Mouse (Mus musculus) kidney, adult 10 weeks (tissue): ENCODE data around the gene Actg1. TPM values are rescaled to one million over a fixed set of nuclear protein-coding genes. Genes with fewer than 3 reads are reported as not detected.

ENCODE experiments used
- polyA plus RNA-seq: library from polyadenylated mRNA; stranded (reverse); fragments of 350-450 nt; fragmentation: Illumina TruSeq; extraction: RNeasy Lipid Tissue Mini Kit (QIAGEN cat#74804); gene quantifications from one replicate; pipeline ENCODE4 v1.2.3, GENCODE M21; 2014; ENCODE audit warnings: low read depth, low replicate concordance

The Actg1 gene
- polyA plus RNA-seq: 656 TPM

DNA sequence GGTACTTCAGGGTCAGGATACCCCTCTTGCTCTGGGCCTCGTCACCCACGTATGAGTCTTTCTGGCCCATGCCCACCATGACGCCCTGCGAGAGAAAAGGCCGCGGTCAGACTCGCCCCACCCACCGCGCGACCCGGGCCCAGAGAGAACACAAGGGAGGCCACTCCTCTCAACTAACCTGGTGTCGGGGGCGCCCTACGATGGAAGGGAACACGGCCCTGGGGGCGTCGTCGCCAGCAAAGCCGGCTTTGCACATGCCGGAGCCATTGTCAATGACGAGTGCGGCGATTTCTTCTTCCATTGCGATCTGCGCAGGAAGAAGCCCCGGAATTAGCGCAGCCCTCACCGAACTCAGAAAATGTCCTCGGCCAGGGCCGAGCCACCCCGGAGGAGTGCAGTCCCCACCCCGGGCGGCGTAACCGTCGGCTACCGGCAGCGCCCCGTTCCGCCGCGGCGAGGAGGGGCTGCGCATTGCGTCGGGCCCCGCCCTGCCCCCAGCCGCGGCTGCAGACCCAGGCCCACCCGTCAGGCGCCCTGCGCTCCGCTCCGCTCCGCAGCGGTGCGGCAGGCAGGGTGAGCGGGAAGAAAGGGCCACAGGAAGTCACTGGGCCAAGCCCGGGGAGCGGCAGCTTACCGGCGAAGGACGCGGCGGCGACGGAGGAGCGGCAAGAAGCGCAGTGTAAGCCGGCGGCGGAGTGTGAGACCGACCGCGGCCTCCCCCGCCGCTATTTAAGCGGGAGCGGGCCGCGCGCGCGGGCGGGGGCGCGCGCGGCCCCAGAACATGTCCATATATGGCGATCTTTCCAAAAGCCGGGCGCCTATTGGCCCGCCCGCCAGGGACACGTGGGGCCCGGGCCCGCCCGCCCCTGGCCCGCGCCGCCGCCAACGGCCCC is at the start of gene Actg1:
Gene Actg1, minus strand, starts transcription at position 752 of the 893 bp plus-strand sequence.

DNA sequence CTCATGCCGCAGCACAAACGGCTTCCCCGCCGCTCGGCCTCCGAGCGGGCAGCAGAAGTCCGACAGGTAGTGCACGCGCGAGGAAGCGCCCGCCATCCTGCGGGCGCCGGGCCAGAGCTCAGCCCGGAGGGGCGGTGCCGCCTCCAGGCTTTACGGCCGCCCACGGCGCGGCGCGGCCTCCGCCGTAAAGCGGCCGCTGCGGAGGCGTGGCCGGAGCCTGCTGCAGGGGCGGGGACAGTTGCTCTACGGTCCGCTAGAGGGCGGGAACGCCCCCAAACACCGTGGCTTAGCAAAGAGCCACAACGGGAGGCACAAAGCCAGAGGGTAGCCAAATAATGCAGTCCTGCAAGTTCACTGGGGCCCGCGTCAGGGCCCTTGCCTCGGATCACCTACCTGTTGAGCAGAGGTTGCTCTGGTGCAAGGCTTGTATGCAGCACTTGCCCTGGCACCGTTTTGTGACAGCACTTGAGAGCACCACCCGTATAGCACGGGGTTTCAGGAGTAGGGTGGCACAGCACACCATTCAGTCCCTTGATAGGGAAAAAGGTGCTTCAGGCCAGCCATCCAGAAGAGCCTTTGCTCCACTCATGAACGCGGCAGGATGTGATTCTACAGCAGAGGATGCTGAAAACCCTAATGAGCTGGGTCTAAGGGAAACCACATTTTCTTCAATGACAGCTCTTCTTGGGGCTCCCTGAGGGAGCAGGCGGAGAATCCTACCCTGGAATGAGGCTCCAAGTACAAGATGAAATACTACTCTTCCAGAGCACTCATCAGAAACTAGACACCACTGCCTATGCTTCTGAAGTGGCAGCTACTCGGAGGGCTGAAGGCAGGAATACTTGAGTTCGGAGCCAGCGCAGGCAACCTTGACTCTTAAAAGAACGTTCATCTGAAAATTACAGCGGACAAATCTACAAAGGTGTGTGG is 30.5 kb upstream of the Actg1 start, which contains the start of gene Faap100:
Gene Faap100, minus strand, starts transcription at position 154 of the 930 bp plus-strand sequence.

DNA sequence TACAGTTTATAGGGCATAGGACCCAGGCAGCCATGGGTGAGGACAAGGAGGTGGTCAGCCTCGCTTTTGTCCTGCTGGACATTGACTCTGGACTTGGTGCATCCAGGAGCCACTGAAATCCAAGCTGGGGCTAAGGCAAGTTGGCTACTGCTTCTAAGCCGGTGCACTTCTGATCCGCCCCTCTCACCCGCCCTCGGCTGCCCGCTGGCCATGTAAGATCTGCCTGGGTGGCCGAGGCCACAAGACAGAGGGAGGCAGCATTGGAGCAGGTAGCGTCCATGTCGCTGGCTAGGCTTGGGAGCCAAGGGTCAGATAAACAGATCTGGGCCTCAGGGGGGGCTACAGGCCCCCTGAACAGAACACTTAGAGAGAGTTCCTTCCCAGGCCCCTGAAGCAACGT is 13.0 kb upstream of the Actg1 start, which contains the start of gene Fscn2:
Gene Fscn2, plus strand, starts transcription at position 240 of the 400 bp plus-strand sequence.

Other genes starting within 250 kb of the Actg1 start
- 0.32 TPM for gene Tepsin, start 249.8 kb downstream of the Actg1 start, polyA plus RNA-seq
- 2.0 TPM for gene Ndufaf8, start 249.6 kb downstream of the Actg1 start, polyA plus RNA-seq
- 1.7 TPM for gene Slc38a10, start 197.2 kb downstream of the Actg1 start, polyA plus RNA-seq
- 1.1 TPM for gene Bahcc1, start 115.6 kb downstream of the Actg1 start, polyA plus RNA-seq
- gene Fscn2, start 13.0 kb upstream of the Actg1 start, polyA plus RNA-seq: not detected
- not detected for gene Faap100, start 30.2 kb upstream of the Actg1 start, polyA plus RNA-seq
- 13.1 TPM for gene Nploc4, start 89.2 kb upstream of the Actg1 start, polyA plus RNA-seq
- not detected for gene Tspan10, start 94.1 kb upstream of the Actg1 start, polyA plus RNA-seq
- gene Pde6g, start 105.0 kb upstream of the Actg1 start, polyA plus RNA-seq: not detected
- gene Oxld1, start 109.5 kb upstream of the Actg1 start, polyA plus RNA-seq: not detected
- 12.8 TPM for gene Ccdc137, start 109.6 kb upstream of the Actg1 start, polyA plus RNA-seq
- gene Arl16, start 119.1 kb upstream of the Actg1 start, polyA plus RNA-seq: 9.9 TPM
- gene Mrpl12, start 136.1 kb upstream of the Actg1 start, polyA plus RNA-seq: 6.1 TPM
- gene Slc25a10, start 143.3 kb upstream of the Actg1 start, polyA plus RNA-seq: 2.5 TPM
- 2.3 TPM for gene Gcgr, start 182.2 kb upstream of the Actg1 start, polyA plus RNA-seq
- 0.89 TPM for gene Mcrip1, start 201.2 kb upstream of the Actg1 start, polyA plus RNA-seq
- gene Ppp1r27, start 202.6 kb upstream of the Actg1 start, polyA plus RNA-seq: not detected
- 238 TPM for gene P4hb, start 224.7 kb upstream of the Actg1 start, polyA plus RNA-seq
- gene Arhgdia, start 233.1 kb upstream of the Actg1 start, polyA plus RNA-seq: 20.6 TPM
- 11.9 TPM for gene Alyref, start 249.8 kb upstream of the Actg1 start, polyA plus RNA-seq
- 7.1 TPM for gene Anapc11, start 249.9 kb upstream of the Actg1 start, polyA plus RNA-seq